In genomic region chr19:28657686-28658195, GRCm38 (mm10) we compare ENCODE assay signal across 21 mouse cellular contexts.
"Had no signal": no experiment of that assay in that cellular context is flagged by ENCODE, and none has a peak within 500 bp of the region (broad histone marks: within the 10 kb centered on the region; RNA-seq: fewer than 3 reads in every experiment).

No protein-coding gene starts in this region.

- H3K27me3 ChIP-seq: limb, embryonic 13.5 days; liver, embryonic 12.5 days; liver, embryonic 15.5 days; lung, embryonic 15.5 days; megakaryocyte, embryonic 14.5 days; stomach, embryonic 15.5 days had no signal

- DNase-seq: layer of hippocampus, adult 9-11 months; liver; lung, adult 18-20 months; lung, postnatal 10 days; lung, postnatal 36 days; retina, postnatal 1 day; right cerebral cortex, postnatal 25 days; spleen, adult 18-20 months; thymus, postnatal 25 days had no signal

- H3K27ac ChIP-seq: hindbrain, embryonic 15.5 days; limb, embryonic 10.5 days; limb, embryonic 13.5 days; liver, embryonic 12.5 days; liver, embryonic 15.5 days; lung, embryonic 15.5 days; neural tube, embryonic 13.5 days; stomach, embryonic 15.5 days had no signal

- H3K4me3 ChIP-seq: hindbrain, embryonic 15.5 days; limb, embryonic 10.5 days; limb, embryonic 13.5 days; liver, embryonic 12.5 days; liver, embryonic 15.5 days; lung, embryonic 15.5 days; megakaryocyte, embryonic 14.5 days; myocyte; neural tube, embryonic 13.5 days; stomach, embryonic 15.5 days had no signal

- H3K9me3 ChIP-seq: hindbrain, embryonic 15.5 days; limb, embryonic 10.5 days; limb, embryonic 13.5 days; liver, embryonic 12.5 days; liver, embryonic 15.5 days; lung, embryonic 15.5 days; megakaryocyte, embryonic 14.5 days; neural tube, embryonic 13.5 days; stomach, embryonic 15.5 days had no signal

- H3K9ac ChIP-seq: hindbrain, embryonic 15.5 days; limb, embryonic 13.5 days; liver, embryonic 12.5 days; liver, embryonic 15.5 days; lung, embryonic 15.5 days; neural tube, embryonic 13.5 days; stomach, embryonic 15.5 days had no signal

- H3K4me1 ChIP-seq: hindbrain, embryonic 15.5 days; liver, embryonic 12.5 days; liver, embryonic 15.5 days; lung, embryonic 15.5 days; megakaryocyte, embryonic 14.5 days; stomach, embryonic 15.5 days had no signal

- H3K4me2 ChIP-seq: hindbrain, embryonic 15.5 days; limb, embryonic 13.5 days; liver, embryonic 12.5 days; liver, embryonic 15.5 days; lung, embryonic 15.5 days; midbrain, embryonic 11.5 days; neural tube, embryonic 13.5 days; stomach, embryonic 15.5 days had no signal

- ATAC-seq: intestine, postnatal 0 days; liver, embryonic 12.5 days had no signal

- H3K36me3 ChIP-seq: hindbrain, embryonic 15.5 days; limb, embryonic 10.5 days; limb, embryonic 13.5 days; liver, embryonic 12.5 days; liver, embryonic 15.5 days; lung, embryonic 15.5 days; neural tube, embryonic 13.5 days; stomach, embryonic 15.5 days had no signal
